Mouse (Mus musculus): ENCODE data around the gene Olfr789.

- TF ChIP-seq CTCF (IDR thresholded peaks at IDR 0.05; ENCODE audit: borderline replicate concordance, insufficient read depth, low read length) (no peak), POLR2A (IDR thresholded peaks at IDR 0.05; ENCODE audit: low read depth, low read length) (no peak)
These were observed 23.0 kb upstream of the Olfr789 start, which contains the start of gene Olfr787 for GRCm38 (mm10) chr10:129461562-129461961.

All from embryonic fibroblast, embryonic 13.5 days (primary cell).